10 mouse cellular contexts compared by ENCODE assay signal in genomic region chr4:148008412-148008811, GRCm38 (mm10). TPM values are rescaled to one million over a fixed set of nuclear protein-coding genes. Genes with fewer than 3 reads are reported as not detected.
DNase-seq lines count a peak whose midpoint lies in the region; ATAC-seq and TF ChIP-seq lines count a peak whose summit lies in the region.
"Had no signal": no experiment of that assay in that cellular context is flagged by ENCODE, and none has a peak within 500 bp of the region (broad histone marks: within the 10 kb centered on the region; RNA-seq: fewer than 3 reads in every experiment).

No protein-coding gene starts in this region.

- WGBS in kidney, embryonic 16.5 days = 82% methylated on average over 4 of the region's 4 CpGs
- WGBS in intestine, embryonic 15.5 days = 75% methylated on average over 4 of the region's 4 CpGs
- 81% methylated on average over 4 of the region's 4 CpGs for WGBS in hindbrain, embryonic 12.5 days

- peaks cover 84% of the 10 kb centered on the region for H3K36me3 ChIP-seq in kidney, embryonic 16.5 days (ENCODE audit: insufficient read depth, low read length)
- no peaks in the 10 kb centered on the region; a peak in 1 of 4 replicates for H3K36me3 ChIP-seq in MEL (ENCODE audit: control insufficient read depth in 1 of 2, insufficient read depth in 2 of 2, low read length in 2 of 2)
- H3K36me3 ChIP-seq in intestine, embryonic 15.5 days = peaks cover 56% of the 10 kb centered on the region
- peaks cover 100% of the 10 kb centered on the region for H3K36me3 ChIP-seq in hindbrain, embryonic 12.5 days

- H3K27ac ChIP-seq in kidney, embryonic 16.5 days (ENCODE audit: low read length) = no peak overlapping the region
- H3K27ac ChIP-seq in MEL (ENCODE audit: control insufficient read depth, low read depth, low read length) = no peak overlapping the region
- H3K27ac ChIP-seq in intestine, embryonic 15.5 days = no peak overlapping the region
- H3K27ac ChIP-seq in hindbrain, embryonic 12.5 days = no peak overlapping the region
- H3K27ac ChIP-seq: limb, embryonic 12.5 days had no signal

- H3K79me2 ChIP-seq in MEL (ENCODE audit: control insufficient read depth, insufficient read depth, low read length, poor library complexity) = no peaks in the 10 kb centered on the region

- no peaks in the 10 kb centered on the region for H3K4me1 ChIP-seq in kidney, embryonic 16.5 days (ENCODE audit: insufficient read depth, low read length)
- H3K4me1 ChIP-seq in MEL (ENCODE audit: control insufficient read depth in 1 of 2, insufficient read depth in 2 of 2, low read length in 2 of 2) = no peaks in the 10 kb centered on the region
- no peaks in the 10 kb centered on the region for H3K4me1 ChIP-seq in intestine, embryonic 15.5 days (replicated peaks)
- H3K4me1 ChIP-seq in hindbrain, embryonic 12.5 days = no peaks in the 10 kb centered on the region
- H3K4me1 ChIP-seq: limb, embryonic 12.5 days had no signal

- no peak for TF ChIP-seq POLR2A in MEL (IDR thresholded peaks at IDR 0.05; ENCODE audit: control insufficient read depth in 1 of 2, insufficient read depth in 1 of 2, low read depth in 1 of 2, low read length in 2 of 2, poor library complexity in 1 of 2)

- ATAC-seq in kidney, embryonic 16.5 days (ENCODE audit: low FRiP score, low TSS enrichment) = no peak
- 0 out of 2 replicates have a peak, but pooled peaks have one; percentile 43 for ATAC-seq in intestine, embryonic 15.5 days
- ATAC-seq in hindbrain, embryonic 12.5 days (ENCODE audit: low FRiP score) = no peak

- no peak overlapping the region for H3K9ac ChIP-seq in kidney, embryonic 16.5 days (replicated peaks; ENCODE audit: low read length)
- no peak overlapping the region for H3K9ac ChIP-seq in MEL (ENCODE audit: control insufficient read depth, low read depth, low read length, poor library complexity, severe bottlenecking)
- H3K9ac ChIP-seq in intestine, embryonic 15.5 days = no peak overlapping the region
- H3K9ac ChIP-seq in hindbrain, embryonic 12.5 days = no peak overlapping the region
- H3K9ac ChIP-seq: limb, embryonic 12.5 days had no signal

- no peak overlapping the region for H3K4me3 ChIP-seq in kidney, embryonic 16.5 days (ENCODE audit: low read length)
- H3K4me3 ChIP-seq in MEL (ENCODE audit: control insufficient read depth in 1 of 2, insufficient read depth in 1 of 2, low read depth in 2 of 2, low read length in 2 of 2) = no peak overlapping the region
- H3K4me3 ChIP-seq in intestine, embryonic 15.5 days (replicated peaks) = no peak overlapping the region
- no peak overlapping the region for H3K4me3 ChIP-seq in hindbrain, embryonic 12.5 days
- H3K4me3 ChIP-seq: limb, embryonic 12.5 days had no signal

- TF ChIP-seq CTCF in MEL (IDR thresholded peaks at IDR 0.05 in 2 of 3, conservative IDR thresholded peaks at IDR 0.05 in 1 of 3; ENCODE audit: control insufficient read depth in 1 of 3, insufficient read depth in 1 of 3, low read depth in 2 of 3, low read length in 3 of 3, poor library complexity in 1 of 3, severe bottlenecking in 1 of 3) = peak; percentile 45 to 73 (median 64)

- H3K4me2 ChIP-seq in kidney, embryonic 16.5 days (replicated peaks; ENCODE audit: low read depth, low read length) = no peak overlapping the region
- no peak overlapping the region for H3K4me2 ChIP-seq in intestine, embryonic 15.5 days (replicated peaks)
- no peak overlapping the region for H3K4me2 ChIP-seq in hindbrain, embryonic 12.5 days (replicated peaks)
- H3K4me2 ChIP-seq: limb, embryonic 12.5 days had no signal

- no peaks in the 10 kb centered on the region for H3K9me3 ChIP-seq in kidney, embryonic 16.5 days (ENCODE audit: low read length)
- H3K9me3 ChIP-seq in MEL (replicated peaks; ENCODE audit: insufficient read depth, low read length) = no peaks in the 10 kb centered on the region
- H3K9me3 ChIP-seq in intestine, embryonic 15.5 days = no peaks in the 10 kb centered on the region
- no peaks in the 10 kb centered on the region for H3K9me3 ChIP-seq in hindbrain, embryonic 12.5 days (replicated peaks)
- H3K9me3 ChIP-seq: limb, embryonic 12.5 days had no signal

- H3K27me3 ChIP-seq in kidney, embryonic 16.5 days (ENCODE audit: insufficient read depth, low read length) = no peaks in the 10 kb centered on the region
- no peaks in the 10 kb centered on the region for H3K27me3 ChIP-seq in MEL (ENCODE audit: control insufficient read depth in 1 of 2, insufficient read depth in 2 of 2, low read length in 2 of 2)
- no peaks in the 10 kb centered on the region for H3K27me3 ChIP-seq in intestine, embryonic 15.5 days (replicated peaks)
- H3K27me3 ChIP-seq in hindbrain, embryonic 12.5 days = no peaks in the 10 kb centered on the region
- H3K27me3 ChIP-seq: limb, embryonic 12.5 days had no signal

- intact Hi-C loops in left cerebral cortex, postnatal 25 days (cut with DNase I) = loop anchor here (2.0 kb wide), 1 partner anchor 56 kb away; no protein-coding TSS in a partner anchor

- TF ChIP-seq EP300 in MEL (IDR thresholded peaks at IDR 0.05; ENCODE audit: low read depth in 1 of 2, low read length in 2 of 2) = no peak

- TF ChIP-seq RAD21 in MEL (IDR thresholded peaks at IDR 0.05; ENCODE audit: low read depth, low read length) = peak; percentile 49

- DNase-seq in kidney, adult 11 months = peak; percentile 43
- peak; percentile 31 for DNase-seq in MEL (ENCODE audit: low read depth, low spot score)
- peak; percentile 65 to 67 for DNase-seq in cerebellum, postnatal 10 days
- peak; percentile 69 to 79 for DNase-seq in left cerebral cortex, postnatal 25 days (ENCODE audit: low spot score in 2 of 2)
- DNase-seq in retina, embryonic 14.5 days (ENCODE audit: low spot score) = peak; percentile 47

TF ChIP-seq in MEL, 35 proteins besides CTCF, POLR2A, EP300 and RAD21:
- TF ChIP-seq TAL1 (IDR thresholded peaks at IDR 0.05; ENCODE audit: low read length) (no peak), ZC3H11A (IDR thresholded peaks at IDR 0.05; ENCODE audit: low read depth, low read length) (0 out of 2 replicates have a peak, but pooled peaks have one; percentile 4), SMC3 (IDR thresholded peaks at IDR 0.05; ENCODE audit: low read depth, low read length) (peak; percentile 58), CHD1 (IDR thresholded peaks at IDR 0.05; ENCODE audit: low read depth, low read length) (no peak), UBTF (IDR thresholded peaks at IDR 0.05; ENCODE audit: borderline replicate concordance, insufficient read depth, low read depth, low read length) (no peak)

RNA-seq across cellular contexts. Expression of gene Nppa, which starts 7.9 kb away (rescaled TPM):
- 0.41 and 1.00 TPM in 2 replicates for polyA plus RNA-seq in kidney, embryonic 16.5 days (2015; fragmentation: Nextera tagmentation; extraction: Ambion mirVana)
- not detected in 2 replicates for total RNA-seq in MEL (2012; rRNA removed)
- polyA plus RNA-seq in MEL (2012; ENCODE audit: insufficient read depth in 1 of 2, insufficient read length in 2 of 2, low read depth in 1 of 2, low replicate concordance in 2 of 2, missing spikeins in 1 of 2) = under 1 TPM in 1 of 2 experiments, not detected in 1; 0.26 TPM
- polyA plus RNA-seq in intestine, embryonic 15.5 days (2015; fragmentation: Nextera tagmentation; extraction: Ambion mirVana) = 0.21 TPM in 1 of 2 replicates, not detected in the other
- total RNA-seq in left cerebral cortex, postnatal 25 days (2021) = under 1 TPM in 1 of 2 experiments, not detected in 1; 0.71 TPM
- polyA plus RNA-seq in hindbrain, embryonic 12.5 days (2016; fragmentation: Nextera tagmentation; extraction: Ambion mirVana) = 1.6 and 1.9 TPM in 2 replicates

RNA-seq across cellular contexts. Expression of gene Nppb, which starts 22.8 kb away (rescaled TPM):
- 0.21 TPM in 1 of 2 replicates, not detected in the other for polyA plus RNA-seq in kidney, embryonic 16.5 days (2015; fragmentation: Nextera tagmentation; extraction: Ambion mirVana)
- total RNA-seq in MEL (2012; rRNA removed) = not detected in 2 replicates
- not detected for polyA plus RNA-seq in MEL (2012; ENCODE audit: insufficient read depth in 1 of 2, insufficient read length in 2 of 2, low read depth in 1 of 2, low replicate concordance in 2 of 2, missing spikeins in 1 of 2)
- polyA plus RNA-seq in intestine, embryonic 15.5 days (2015; fragmentation: Nextera tagmentation; extraction: Ambion mirVana) = not detected in 2 replicates
- not detected for total RNA-seq in left cerebral cortex, postnatal 25 days (2021)
- 0.57 TPM in 1 of 2 replicates, not detected in the other for polyA plus RNA-seq in hindbrain, embryonic 12.5 days (2016; fragmentation: Nextera tagmentation; extraction: Ambion mirVana)
- polyA plus RNA-seq: limb, embryonic 12.5 days; stomach, embryonic 14.5 days had no signal

RNA-seq across cellular contexts. Expression of gene Clcn6, which starts 30.2 kb away (rescaled TPM):
- polyA plus RNA-seq in kidney, embryonic 16.5 days (2015; fragmentation: Nextera tagmentation; extraction: Ambion mirVana) = 6.4 and 6.8 TPM in 2 replicates
- 5.8 and 8.2 TPM in 2 replicates for total RNA-seq in MEL (2012; rRNA removed)
- polyA plus RNA-seq in MEL (2012; ENCODE audit: insufficient read depth in 1 of 2, insufficient read length in 2 of 2, low read depth in 1 of 2, low replicate concordance in 2 of 2, missing spikeins in 1 of 2) = 10 to 100 TPM in 1 of 2 experiments, not detected in 1; 17.5 TPM
- polyA plus RNA-seq in intestine, embryonic 15.5 days (2015; fragmentation: Nextera tagmentation; extraction: Ambion mirVana) = 4.7 and 4.9 TPM in 2 replicates
- total RNA-seq in left cerebral cortex, postnatal 25 days (2021) = 10 to 100 TPM; 70.9 to 73.9 TPM
- polyA plus RNA-seq in hindbrain, embryonic 12.5 days (2016; fragmentation: Nextera tagmentation; extraction: Ambion mirVana) = 27.5 and 28.7 TPM in 2 replicates

RNA-seq across cellular contexts. Expression of gene Mthfr, which starts 30.5 kb away (rescaled TPM):
- 26.5 and 28.1 TPM in 2 replicates for polyA plus RNA-seq in kidney, embryonic 16.5 days (2015; fragmentation: Nextera tagmentation; extraction: Ambion mirVana)
- total RNA-seq in MEL (2012; rRNA removed) = 7.4 and 12.4 TPM in 2 replicates
- polyA plus RNA-seq in MEL (2012; ENCODE audit: insufficient read depth in 1 of 2, insufficient read length in 2 of 2, low read depth in 1 of 2, low replicate concordance in 2 of 2, missing spikeins in 1 of 2) = 10 to 100 TPM in 1 of 2 experiments, not detected in 1; 15.5 TPM
- 18.4 TPM in 2 replicates for polyA plus RNA-seq in intestine, embryonic 15.5 days (2015; fragmentation: Nextera tagmentation; extraction: Ambion mirVana)
- total RNA-seq in left cerebral cortex, postnatal 25 days (2021) = 10 to 100 TPM; 27.1 to 30.5 TPM
- polyA plus RNA-seq in hindbrain, embryonic 12.5 days (2016; fragmentation: Nextera tagmentation; extraction: Ambion mirVana) = 34.5 and 34.9 TPM in 2 replicates
